Mouse (Mus musculus) left cerebral cortex, adult 8-10 months (tissue): ENCODE measurements around the gene Nt5c2. TPM values are rescaled to one million over a fixed set of nuclear protein-coding genes. Genes with fewer than 3 reads are reported as not detected.

ENCODE experiments used
- DNase-seq, 2 experiments: peaks; one replicate each; pipeline ENCODE4 v3.0.0; 2022; ENCODE audit warnings: low spot score in 2 of 2
- total RNA-seq, 4 experiments: library from RNA; stranded (reverse); gene quantifications; 2 replicates each; pipeline ENCODE4 v1.2.4; 2022

The Nt5c2 gene
- total RNA-seq, 4 experiments from 2014 or later, result 70.8 to 83.9 (median 82.1) TPM

DNA sequence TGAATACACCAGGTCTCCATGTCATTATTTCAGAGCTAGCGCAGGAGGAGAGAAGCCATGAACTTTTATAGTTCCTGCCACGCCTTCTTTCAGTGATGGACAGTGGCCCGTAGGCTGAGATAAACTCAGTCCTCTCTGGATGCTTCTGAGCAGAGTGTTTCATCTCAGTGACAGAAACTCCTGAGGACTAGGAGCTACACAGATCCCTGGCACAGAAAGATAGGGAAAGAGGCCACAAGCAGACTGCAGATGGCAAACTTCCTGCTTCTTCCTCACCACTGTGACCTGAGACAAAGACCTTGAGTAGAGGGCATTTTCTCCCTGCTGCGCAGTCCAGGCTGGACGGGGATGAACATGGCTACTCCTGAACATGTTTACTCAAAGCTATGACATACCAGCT is 46.1 kb downstream of the Nt5c2 start:
- DNase-seq, result no peak

DNA sequence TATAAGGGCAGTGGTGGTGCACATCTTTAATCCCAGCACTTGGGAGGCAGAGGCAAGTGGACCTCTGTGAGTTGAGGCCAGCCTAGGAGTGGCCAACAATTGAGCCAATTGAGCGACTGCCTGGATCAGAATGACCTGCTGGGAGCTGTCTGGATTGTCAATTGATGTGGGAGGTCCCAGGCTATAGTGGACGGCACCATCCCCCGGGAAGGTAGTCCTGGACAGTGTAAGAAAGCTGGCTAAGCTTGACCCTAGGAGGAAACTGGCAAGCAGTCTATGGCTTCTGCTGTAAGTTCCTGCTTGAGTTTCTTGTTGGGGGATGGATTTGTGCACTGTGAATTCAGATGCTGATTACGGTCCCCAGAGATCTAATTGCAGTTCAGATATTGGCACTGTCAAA is 47.1 kb downstream of the Nt5c2 start:
- DNase-seq, result no peak

DNA sequence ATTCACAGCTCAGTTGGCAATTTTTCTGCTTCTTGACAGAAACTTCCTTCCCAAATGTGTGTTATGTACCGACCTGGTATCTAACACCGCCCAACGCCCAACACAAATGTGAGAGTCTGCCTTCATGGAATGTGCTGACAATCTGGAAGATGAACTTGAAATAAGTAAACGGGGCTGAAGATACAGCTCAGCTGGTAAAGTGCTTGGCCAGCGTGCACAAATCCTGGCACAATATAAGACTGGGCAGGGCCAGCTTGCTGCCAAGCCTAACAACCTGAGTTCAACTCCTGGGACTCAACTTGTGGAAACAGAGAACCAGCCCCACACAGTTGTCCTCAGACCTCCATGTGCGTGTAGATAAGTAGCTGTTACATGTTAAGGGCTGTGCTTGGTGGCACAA is 48.6 kb downstream of the Nt5c2 start:
- DNase-seq, result no peak

DNA sequence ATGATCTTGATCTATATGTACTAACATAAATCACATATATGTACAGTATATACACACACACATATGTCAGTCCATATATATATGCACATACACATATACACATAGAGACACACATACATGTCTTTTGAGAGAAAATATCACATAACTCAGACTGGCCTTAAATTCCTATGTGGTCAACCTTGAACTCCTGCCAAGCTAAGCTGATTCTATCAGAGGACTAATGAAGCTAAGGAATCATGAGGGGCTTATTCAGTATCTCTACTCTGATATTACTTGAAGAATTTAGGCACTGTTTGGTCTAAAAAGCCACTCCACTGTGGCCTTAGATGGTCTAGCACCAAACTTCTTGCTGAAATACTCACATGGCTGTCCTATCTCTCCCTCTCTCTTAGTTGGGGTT is 49.5 kb downstream of the Nt5c2 start:
- DNase-seq, result no peak

DNA sequence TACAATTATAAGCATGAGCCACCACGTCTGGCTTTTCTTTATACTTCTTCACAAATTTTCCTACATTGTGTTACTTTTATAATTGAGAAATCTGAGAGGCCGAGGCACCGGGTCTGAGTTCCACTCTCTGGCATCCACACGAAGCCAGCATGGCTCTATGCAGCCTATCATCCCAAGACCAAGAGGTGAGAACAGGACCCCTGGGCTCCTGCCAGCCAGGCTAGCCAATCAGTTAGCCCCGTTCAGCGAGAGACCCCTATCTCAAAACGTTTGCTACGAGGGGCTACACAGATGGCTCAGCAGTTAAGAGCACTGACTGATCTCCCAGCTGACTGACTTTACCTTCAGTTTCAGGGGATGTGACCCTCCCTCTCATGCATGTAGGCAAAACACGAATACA is 50.6 kb downstream of the Nt5c2 start:
- no peak for DNase-seq

DNA sequence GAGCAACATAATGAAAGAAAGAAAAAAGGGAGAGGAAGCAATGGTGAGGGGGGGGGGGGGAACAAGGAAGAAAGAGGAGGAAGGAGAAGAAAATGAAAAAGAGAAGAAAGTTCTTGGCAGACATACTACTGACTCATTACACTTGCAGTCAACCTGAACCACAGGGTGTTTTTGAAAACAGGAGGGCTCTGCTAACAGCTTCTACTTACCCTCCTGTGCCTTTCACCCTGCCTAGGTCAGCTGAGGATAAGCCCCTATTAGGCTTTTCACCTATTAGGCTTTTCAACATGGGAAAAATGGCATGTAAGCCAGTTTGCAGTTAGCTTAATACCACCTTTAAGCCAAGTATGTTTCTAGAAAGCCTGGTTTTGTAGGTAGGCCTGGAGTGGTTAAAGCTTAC is 51.5 kb downstream of the Nt5c2 start:
- DNase-seq, result no peak

DNA sequence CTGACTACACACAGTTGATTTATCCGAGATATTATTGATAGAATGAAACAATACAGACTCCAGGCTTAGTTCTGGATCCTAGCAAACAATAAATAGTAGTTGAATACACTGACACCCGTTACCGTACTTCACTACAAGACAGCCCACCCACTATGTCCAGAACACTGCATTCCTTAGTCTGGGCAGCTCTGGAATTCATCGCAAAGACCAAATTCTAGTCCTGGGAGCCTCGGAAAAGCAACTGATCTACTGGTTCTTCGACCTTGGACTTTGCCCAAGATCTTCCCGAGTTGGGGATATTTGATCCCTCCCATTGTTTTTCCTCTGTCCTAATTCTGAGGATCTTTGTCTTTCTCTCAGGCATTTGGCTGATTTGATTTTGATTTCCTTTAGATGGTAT is 52.1 kb downstream of the Nt5c2 start:
- DNase-seq, result no peak

DNA sequence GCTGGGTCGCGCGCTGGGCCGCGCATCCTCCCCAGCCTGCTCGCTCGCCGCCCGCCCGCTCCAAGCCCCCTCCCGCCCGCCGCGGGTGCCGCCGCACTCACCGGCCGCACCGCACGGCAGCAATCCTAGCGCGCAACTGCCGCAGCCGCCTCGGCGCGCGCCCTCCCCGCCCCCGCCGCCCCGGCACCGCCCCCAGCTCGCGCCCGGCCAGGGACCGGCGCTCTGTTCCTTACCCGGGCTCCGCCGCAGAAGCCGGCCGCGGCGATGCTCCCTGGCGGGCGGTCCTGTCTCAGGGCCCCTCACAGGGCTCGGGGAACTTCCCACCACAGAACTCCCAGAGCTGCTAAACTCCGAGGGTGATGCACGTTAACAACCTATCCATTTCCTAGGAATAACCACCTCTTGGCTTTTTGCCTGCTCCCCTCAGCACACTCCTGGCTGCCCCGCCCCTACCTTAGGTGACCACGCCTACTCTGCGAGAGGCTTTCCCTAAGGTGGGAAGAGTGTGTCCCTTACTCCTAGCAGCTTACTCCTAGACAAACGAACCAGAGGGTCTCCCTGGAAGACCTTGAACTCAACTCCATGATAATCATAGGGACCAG is 52.7 kb downstream of the Nt5c2 start:
- peak; percentile 39 for DNase-seq

DNA sequence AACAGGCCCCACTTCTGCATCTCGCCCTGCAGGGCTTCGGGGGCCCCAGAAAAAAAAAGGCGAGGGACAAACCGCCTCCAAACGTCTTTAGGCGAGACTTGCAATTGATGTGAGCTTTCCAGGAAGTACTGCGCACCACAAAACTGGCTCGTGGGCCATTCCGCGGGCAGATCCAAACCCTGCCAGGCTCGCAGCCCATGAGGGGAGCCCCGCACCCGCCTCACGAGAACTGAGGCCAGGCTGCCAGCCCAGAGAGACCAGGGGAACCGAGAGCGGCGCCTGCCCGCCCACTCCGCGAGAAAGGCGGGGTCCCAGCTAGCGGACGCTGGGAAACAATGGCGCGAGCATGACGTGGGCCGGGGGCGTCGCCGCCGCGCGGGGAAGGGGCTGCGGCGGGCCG is 53.3 kb downstream of the Nt5c2 start:
- DNase-seq, result peak; percentile 72 to 82

DNA sequence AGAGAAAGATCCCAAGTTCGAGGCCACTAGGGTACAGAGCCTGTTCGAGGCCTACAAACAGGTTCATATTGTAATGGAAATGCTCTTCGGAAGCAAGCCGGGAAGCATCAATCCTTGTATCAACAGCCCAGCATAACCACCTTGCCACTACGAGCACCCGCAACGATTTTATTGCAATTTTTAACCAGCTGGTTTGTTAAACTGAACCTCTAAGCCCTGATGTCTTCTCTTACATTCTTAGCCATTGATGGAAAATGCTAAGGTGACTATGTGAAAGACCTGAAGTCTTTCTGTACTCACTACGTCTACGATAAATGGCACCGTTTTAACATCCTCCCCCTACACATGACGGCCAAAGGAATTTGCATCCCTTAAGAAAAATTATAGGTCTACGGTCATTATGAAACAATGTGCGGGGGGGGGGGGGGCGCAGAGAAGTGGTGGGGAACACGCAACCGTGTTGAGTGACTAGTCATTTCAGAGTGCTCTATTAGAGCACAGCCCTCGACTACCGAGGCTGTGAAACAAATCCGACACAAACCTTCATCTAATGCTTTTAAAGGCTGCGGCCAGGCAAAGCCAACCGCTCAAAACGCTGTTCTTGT is 53.8 kb downstream of the Nt5c2 start:
- DNase-seq, result no peak

DNA sequence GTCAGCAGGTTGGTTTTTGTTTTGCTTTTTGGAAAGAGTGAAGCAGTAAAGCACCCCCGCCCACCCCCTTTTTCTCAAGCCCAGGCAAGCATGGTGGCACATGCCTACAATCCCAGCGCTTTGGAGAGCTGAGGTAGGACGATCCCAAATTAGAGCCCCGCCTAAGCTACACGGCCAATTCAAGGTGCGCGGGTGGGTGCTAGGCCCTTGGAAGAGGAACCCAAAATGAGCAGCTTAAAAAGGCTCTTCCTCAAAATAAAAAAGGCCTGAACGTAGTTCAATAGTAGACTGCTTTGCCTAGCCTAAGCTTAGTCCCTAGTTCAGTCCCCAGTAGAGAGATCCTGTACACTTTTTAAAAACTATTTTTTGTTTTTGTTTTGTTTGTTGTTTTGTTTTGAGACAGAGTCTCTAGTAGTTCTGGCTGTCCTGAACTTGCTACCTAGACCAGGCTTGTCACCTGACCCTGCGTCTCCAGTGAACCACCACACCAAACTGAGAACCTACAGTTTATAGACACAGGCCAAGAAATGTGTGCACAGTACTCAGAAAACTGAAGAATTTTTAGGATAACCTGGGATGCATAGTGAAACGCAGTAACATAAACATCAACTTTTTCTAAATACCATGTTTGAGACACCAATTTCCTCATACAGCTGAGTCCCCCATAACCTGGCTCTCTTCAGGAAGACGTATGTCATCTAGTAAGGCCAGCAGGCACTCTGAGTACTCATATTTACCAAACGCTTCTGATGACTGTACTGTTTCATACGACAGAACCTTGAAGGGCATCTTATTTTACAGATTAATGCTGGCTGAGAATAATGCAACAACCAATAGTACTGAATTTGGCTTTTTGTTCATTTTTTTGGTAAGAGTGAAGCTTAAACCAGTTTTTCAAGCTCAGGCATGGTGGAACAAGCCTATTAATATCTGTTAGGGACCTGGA is 54.6 kb downstream of the Nt5c2 start:
- DNase-seq, result peak in 1 of 2 experiments; percentile 59

DNA sequence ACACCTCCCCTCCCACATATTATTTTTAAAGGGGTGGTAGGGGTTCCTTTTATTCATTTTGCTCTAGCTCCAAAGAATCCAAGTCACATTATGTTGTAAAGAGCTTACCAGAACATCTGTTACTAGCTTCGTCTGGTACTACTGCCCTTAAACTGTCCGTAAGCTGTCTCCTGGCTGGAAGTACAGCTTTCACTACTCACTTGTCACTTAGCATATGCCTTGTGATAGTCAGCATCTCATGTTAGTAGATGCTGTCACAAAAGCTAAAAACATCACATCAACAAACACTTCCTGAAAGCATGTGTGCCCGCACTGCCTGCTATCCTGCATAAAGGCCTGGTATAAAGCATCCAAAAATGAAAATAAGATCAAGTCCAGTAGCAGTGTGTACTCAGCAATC is 55.4 kb downstream of the Nt5c2 start:
- DNase-seq, result no peak

DNA sequence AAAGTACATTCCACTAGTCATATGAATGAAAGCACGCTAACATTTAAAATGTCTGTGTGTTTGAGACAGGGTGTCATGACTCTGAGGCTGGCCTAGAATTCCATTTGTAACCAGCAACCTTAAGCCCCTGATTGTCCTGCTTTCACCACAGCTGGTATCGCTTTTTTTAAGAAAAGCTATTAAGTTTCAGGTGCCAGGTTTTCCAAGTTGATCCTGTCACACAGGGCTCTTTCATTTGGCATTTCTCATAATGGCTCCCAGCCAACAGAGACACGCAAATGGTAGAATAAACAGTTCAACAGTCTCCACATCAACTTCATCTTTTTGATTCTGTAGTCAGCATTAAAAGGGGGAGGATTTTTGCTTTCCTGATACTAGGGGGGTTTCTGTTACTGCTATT is 56.4 kb downstream of the Nt5c2 start:
- no peak for DNase-seq

DNA sequence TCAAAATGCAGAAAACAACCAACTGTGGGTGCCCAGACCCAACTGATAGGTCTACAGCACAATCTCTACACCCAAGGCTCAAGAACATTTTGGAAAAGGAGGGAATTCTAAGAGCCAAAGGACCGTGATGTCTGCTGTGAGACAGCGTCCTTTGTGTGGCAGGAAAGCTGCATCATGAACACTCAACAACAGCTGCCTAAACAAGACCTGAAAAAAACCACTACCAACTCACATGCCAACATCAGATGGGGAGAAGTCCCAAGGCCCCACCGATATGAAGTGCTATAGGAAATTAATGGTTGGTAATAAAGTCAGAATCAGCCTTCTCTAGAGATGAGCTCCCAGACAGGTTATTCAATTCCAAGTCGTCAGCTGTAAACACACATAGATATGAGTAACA is 57.0 kb downstream of the Nt5c2 start:
- no peak for DNase-seq

DNA sequence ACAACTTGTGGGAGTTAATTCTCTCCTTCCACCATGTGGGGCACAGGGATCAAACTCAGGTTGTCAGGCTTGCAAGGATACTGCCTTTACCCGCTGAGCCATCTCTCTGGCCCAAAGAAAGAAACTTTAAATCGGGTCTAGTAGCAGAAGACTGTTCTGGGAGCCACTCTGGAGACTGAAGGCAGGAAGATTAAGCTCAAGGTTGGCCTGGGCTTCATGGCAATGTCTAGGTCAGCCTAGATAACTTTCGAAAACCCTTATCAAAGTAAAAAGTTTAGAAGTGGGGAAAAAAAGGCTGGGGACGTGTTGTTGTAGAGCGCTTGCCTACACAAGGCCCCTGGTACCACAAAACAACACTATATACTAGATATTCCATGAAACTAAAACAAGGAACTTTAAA is 58.0 kb downstream of the Nt5c2 start:
- DNase-seq, result no peak

DNA sequence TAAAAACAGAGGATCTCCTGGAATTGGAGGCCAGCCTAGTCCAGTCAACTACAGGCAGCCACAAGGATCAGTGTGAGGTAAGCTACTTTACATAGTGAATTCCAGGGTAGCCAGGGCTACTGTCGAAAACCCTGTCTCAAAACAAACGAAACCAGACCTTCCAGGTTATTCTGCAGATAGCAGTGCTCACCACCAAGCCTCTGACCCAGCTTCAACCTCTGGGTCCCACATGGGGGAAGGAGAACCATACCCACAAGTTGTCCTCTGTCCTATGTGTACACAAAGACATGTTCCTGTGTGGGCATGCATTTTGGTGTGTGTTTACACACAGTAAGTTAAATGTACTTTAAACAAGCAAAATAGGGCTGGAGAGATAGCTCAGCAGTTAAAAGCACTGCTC is 58.5 kb downstream of the Nt5c2 start:
- no peak for DNase-seq

DNA sequence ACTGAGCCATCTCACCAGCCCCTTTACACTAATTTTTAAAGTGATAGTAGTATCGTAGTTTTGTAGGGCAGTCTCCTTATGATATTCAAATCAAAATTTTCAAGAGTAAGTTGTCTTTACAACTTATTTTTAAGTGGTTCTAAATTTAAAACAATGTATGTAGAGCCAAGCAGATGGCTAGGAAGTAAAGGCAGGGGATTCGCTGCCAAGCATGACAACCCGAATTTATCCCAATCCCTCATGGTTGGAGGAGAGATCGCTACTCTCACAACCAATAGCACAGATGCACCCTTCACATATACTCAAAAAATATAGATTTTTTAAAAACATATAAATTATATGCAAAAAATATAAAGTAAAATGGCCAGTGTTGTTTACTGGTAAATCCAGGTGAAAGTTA is 59.3 kb downstream of the Nt5c2 start:
- no peak for DNase-seq

DNA sequence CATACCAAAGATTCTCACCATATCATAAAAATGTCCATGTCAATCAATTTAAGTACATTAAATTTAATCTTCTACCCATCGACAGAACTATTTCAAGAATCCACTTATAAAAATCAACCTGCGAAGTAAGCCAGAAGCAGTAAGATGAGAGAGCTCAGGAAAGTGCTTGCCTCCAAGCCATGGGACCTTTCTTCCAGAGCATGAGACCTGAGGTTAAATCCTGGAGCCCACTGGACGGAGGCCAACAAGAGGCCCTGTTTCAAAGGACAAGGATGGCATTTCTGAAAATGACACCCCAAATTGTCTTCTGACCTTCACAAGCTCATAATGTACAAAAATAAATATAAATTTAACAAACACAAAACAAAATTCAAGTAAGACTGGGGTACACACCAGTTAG is 61.4 kb downstream of the Nt5c2 start:
- DNase-seq, result no peak

DNA sequence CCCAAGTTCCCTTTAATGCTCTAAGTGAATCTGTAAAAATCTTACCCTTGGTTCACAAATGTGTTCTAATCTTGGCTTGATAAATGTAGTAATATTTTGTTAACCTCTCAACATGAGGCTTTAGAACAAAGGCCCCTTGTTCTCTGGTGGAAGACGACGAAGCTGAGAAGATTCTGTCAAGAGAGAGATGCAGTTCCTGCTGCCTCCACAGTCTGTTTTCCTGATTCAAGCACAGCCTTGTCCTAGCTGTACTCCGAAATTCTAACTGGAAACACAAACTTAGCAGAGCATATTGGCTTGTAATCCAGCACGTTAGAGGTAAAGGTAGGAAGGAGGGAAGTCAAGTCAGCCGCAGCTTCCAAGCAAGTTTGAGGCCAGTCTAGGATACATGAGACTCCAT is 62.0 kb downstream of the Nt5c2 start:
- DNase-seq, result no peak

DNA sequence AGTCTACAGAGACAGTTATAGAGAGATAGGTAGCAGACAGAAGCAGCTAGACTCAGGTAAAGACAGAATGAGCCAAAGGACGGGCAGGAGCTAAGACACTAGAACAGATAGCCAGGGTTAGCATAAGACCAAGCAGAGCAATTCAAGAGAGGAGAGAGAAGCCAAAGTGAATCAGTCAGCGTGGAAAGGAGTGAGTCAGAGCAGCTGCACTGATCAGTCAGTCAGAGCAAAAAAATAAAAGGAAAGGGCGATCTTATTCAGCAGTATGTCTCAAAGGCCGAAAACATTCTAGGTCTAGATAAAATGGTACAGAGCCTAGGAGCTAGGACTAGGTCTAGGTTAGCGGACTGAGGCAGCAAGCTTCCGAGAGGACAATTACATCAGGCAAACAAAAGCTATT is 70.6 kb downstream of the Nt5c2 start:
- DNase-seq, result no peak

DNA sequence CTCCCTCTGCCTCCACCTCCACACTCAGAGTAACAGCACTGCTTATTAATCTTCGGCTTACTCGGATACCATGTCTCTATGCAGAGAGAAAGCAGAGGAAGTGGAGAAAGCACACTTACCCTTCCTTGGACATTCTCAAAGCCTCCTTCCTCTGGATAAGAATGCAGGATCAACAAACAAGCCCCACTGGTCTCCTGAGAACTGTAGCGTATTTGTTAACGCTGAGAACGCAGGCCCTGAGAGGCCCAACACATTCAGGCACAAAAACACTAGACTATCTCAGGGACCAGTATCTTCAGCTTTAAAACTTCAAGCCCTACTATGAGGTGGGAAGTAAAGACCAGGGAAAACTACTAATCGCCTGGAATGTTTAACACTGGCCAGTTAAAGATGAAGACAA is 77.8 kb downstream of the Nt5c2 start:
- DNase-seq, result no peak

DNA sequence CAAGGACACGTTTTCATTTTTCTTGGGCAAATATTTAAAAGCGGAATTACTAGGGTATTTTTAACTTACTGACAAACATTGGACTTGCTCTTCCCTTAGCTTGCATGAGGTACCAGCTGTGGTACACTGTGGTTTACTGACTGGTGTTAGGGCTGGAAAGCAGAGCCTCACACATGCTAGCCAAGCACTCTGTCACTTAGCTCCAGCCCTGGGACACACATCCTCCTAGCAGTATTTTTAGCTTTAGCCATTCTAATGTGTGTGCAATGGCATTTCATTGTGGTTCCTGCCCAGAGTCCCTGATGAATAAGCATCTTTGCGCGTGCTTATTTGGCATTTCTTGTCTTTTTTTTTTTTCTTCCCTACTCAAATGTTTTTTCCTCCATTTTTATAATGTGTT is 80.9 kb downstream of the Nt5c2 start:
- no peak for DNase-seq

DNA sequence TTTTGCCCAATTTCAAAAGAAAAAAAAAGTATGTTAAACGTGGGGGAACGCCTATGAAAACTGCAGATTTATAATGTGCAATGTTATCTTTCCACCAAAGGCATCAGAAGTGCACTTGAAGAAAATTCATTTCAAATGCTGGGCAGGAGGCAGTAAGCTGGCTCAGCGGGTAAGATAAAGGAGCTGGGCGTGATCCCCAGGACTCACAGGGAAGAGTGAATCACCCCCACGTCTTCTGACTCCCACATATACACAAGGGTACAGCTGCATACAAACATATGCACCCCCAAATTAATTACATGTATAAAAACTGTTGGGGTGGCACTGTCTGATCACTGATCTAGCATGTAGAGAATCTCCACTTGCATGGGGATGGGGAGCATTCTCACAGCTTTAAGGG is 82.3 kb downstream of the Nt5c2 start:
- DNase-seq, result no peak
